27 mouse cellular contexts compared by ENCODE assay signal in the genomic region with DNA sequence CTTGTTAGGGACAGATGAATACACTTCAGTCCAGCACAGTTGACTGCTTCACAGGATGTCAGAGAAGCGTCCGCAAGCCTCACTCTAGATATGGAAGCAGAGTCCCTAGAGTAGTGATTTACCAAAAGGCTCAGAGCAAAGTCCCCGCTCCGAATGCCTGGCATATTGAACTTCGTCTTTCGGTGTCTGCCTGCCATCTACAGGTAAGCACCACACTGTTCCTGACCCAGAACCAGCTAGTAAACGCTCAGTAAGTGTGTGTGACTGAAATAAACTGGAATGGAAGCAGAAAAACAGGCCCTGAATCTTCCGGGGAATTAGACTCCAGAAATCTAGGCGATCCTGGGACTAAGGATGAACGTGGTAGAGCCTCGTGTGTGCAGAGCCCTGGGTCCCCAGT. TPM values are rescaled to one million over a fixed set of nuclear protein-coding genes. Genes with fewer than 3 reads are reported as not detected.
DNase-seq lines count a peak whose midpoint lies in the region; ATAC-seq and TF ChIP-seq lines count a peak whose summit lies in the region.
"Had no signal": no experiment of that assay in that cellular context is flagged by ENCODE, and none has a peak within 500 bp of the region (broad histone marks: within the 10 kb centered on the region; RNA-seq: fewer than 3 reads in every experiment).

No protein-coding gene starts in this region.

- no peak for DNase-seq in forebrain, postnatal 0 days
- DNase-seq in forebrain, embryonic 11.5 days (ENCODE audit: low spot score) = no peak
- no peak for DNase-seq in layer of hippocampus, adult 2 months (ENCODE audit: low spot score in 2 of 2)
- no peak for DNase-seq in layer of hippocampus, postnatal 25 days (ENCODE audit: extremely low spot score in 1 of 2, low spot score in 1 of 2)
- DNase-seq in midbrain, postnatal 0 days (ENCODE audit: low spot score) = no peak
- DNase-seq in midbrain, embryonic 11.5 days (ENCODE audit: low spot score, missing footprints) = no peak
- no peak for DNase-seq in spleen, postnatal 36 days (ENCODE audit: low spot score in 2 of 2)
- DNase-seq: adrenal gland, adult 2 months; adrenal gland, postnatal 36 days; B cell, adult 2 months; cerebellum, adult 8-10 months; cerebellum, postnatal 25 days; gastrocnemius, postnatal 14 days; heart, postnatal 14 days; kidney, adult 18-20 months; kidney, postnatal 4 days; lung, postnatal 36 days; right cerebral cortex, postnatal 4 days; thymus, postnatal 4 days had no signal

- H3K9ac ChIP-seq in forebrain, postnatal 0 days = no peak overlapping the region
- no peak overlapping the region for H3K9ac ChIP-seq in forebrain, embryonic 11.5 days (ENCODE audit: low read length)
- H3K9ac ChIP-seq in midbrain, postnatal 0 days (replicated peaks; ENCODE audit: low read length, poor library complexity, severe bottlenecking) = no peak overlapping the region
- H3K9ac ChIP-seq in midbrain, embryonic 11.5 days (ENCODE audit: low read length) = no peak overlapping the region
- H3K9ac ChIP-seq: embryonic facial prominence, embryonic 13.5 days; hindbrain, embryonic 14.5 days; limb, embryonic 12.5 days; midbrain, embryonic 15.5 days; neural tube, embryonic 13.5 days had no signal

- H3K9me3 ChIP-seq in forebrain, postnatal 0 days (ENCODE audit: low read length) = no peaks in the 10 kb centered on the region
- H3K9me3 ChIP-seq in forebrain, embryonic 11.5 days (ENCODE audit: control insufficient read depth, low read length) = no peaks in the 10 kb centered on the region
- no peaks in the 10 kb centered on the region for H3K9me3 ChIP-seq in midbrain, postnatal 0 days (ENCODE audit: low read length)
- no peaks in the 10 kb centered on the region for H3K9me3 ChIP-seq in midbrain, embryonic 11.5 days (ENCODE audit: control insufficient read depth, low read length)
- H3K9me3 ChIP-seq: embryonic facial prominence, embryonic 13.5 days; midbrain, embryonic 15.5 days; neural tube, embryonic 13.5 days had no signal

- TF ChIP-seq CTCF in forebrain, postnatal 0 days (IDR thresholded peaks at IDR 0.05; ENCODE audit: low read depth) = peak; percentile 23
- peak; percentile 51 for TF ChIP-seq CTCF in layer of hippocampus, adult 2 months (conservative IDR thresholded peaks at IDR 0.05)
- TF ChIP-seq CTCF in midbrain, postnatal 0 days (IDR thresholded peaks at IDR 0.05) = peak; percentile 50

- 0 out of 2 replicates have a peak, but pooled peaks cover 2% of the 10 kb centered on the region for H3K4me1 ChIP-seq in forebrain, postnatal 0 days (ENCODE audit: insufficient read depth)
- peaks cover 4% of the 10 kb centered on the region; the same call in 1 of the 2 replicates for H3K4me1 ChIP-seq in forebrain, embryonic 11.5 days (replicated peaks; ENCODE audit: control insufficient read depth, insufficient read depth, low read length)
- H3K4me1 ChIP-seq in midbrain, postnatal 0 days (ENCODE audit: insufficient read depth, low read length) = no peaks in the 10 kb centered on the region
- H3K4me1 ChIP-seq in midbrain, embryonic 11.5 days (ENCODE audit: control insufficient read depth, insufficient read depth, low read length) = peaks cover 8% of the 10 kb centered on the region; the same call in 1 of the 2 replicates
- H3K4me1 ChIP-seq: limb, embryonic 12.5 days had no signal

- no peak overlapping the region for H3K27ac ChIP-seq in forebrain, postnatal 0 days (ENCODE audit: low read depth, low read length)
- no peak overlapping the region for H3K27ac ChIP-seq in forebrain, embryonic 11.5 days (ENCODE audit: low read depth, low read length)
- no peak overlapping the region for H3K27ac ChIP-seq in layer of hippocampus, adult 2 months
- H3K27ac ChIP-seq in midbrain, postnatal 0 days (ENCODE audit: low read depth, low read length) = no peak overlapping the region
- no peak overlapping the region for H3K27ac ChIP-seq in midbrain, embryonic 11.5 days (ENCODE audit: low read depth, low read length)
- H3K27ac ChIP-seq: embryonic facial prominence, embryonic 13.5 days; hindbrain, embryonic 14.5 days; limb, embryonic 12.5 days; midbrain, embryonic 15.5 days had no signal

- no peak overlapping the region for H3K4me2 ChIP-seq in forebrain, postnatal 0 days (ENCODE audit: low read depth)
- H3K4me2 ChIP-seq in forebrain, embryonic 11.5 days (ENCODE audit: low read depth, low read length, severe bottlenecking) = no peak overlapping the region
- no peak overlapping the region for H3K4me2 ChIP-seq in midbrain, postnatal 0 days (ENCODE audit: low read depth, low read length, poor library complexity, severe bottlenecking)
- no peak overlapping the region for H3K4me2 ChIP-seq in midbrain, embryonic 11.5 days
- H3K4me2 ChIP-seq: embryonic facial prominence, embryonic 13.5 days; hindbrain, embryonic 14.5 days; limb, embryonic 12.5 days; midbrain, embryonic 15.5 days; neural tube, embryonic 13.5 days had no signal

- WGBS in forebrain, postnatal 0 days = 70% methylated on average over 11 of the region's 11 CpGs
- WGBS in forebrain, embryonic 11.5 days = 69% methylated on average over 11 of the region's 11 CpGs
- 71% methylated on average over 11 of the region's 11 CpGs for WGBS in midbrain, postnatal 0 days
- 63% methylated on average over 11 of the region's 11 CpGs for WGBS in midbrain, embryonic 11.5 days

- no peak for ATAC-seq in forebrain, postnatal 0 days
- no peak for ATAC-seq in forebrain, embryonic 11.5 days (replicated peaks; ENCODE audit: low FRiP score)
- no peak for ATAC-seq in midbrain, postnatal 0 days (ENCODE audit: low FRiP score)
- no peak for ATAC-seq in midbrain, embryonic 11.5 days (ENCODE audit: low FRiP score)
- ATAC-seq: activated CD4-positive, CD25-positive, alpha-beta regulatory T cell, adult 4 months; midbrain, embryonic 15.5 days had no signal

- H3K27me3 ChIP-seq in forebrain, postnatal 0 days (ENCODE audit: insufficient read depth, low read length) = no peaks in the 10 kb centered on the region
- peaks cover 2% of the 10 kb centered on the region; the same call in 1 of the 2 replicates for H3K27me3 ChIP-seq in forebrain, embryonic 11.5 days (ENCODE audit: control insufficient read depth, insufficient read depth, low read length)
- H3K27me3 ChIP-seq in midbrain, postnatal 0 days (ENCODE audit: insufficient read depth, low read length) = no peaks in the 10 kb centered on the region
- no peaks in the 10 kb centered on the region; the same call in 1 of the 2 replicates for H3K27me3 ChIP-seq in midbrain, embryonic 11.5 days (ENCODE audit: control insufficient read depth, insufficient read depth, low read length)
- H3K27me3 ChIP-seq: midbrain, embryonic 15.5 days; neural tube, embryonic 13.5 days had no signal

- H3K4me3 ChIP-seq in forebrain, postnatal 0 days (ENCODE audit: low read depth, low read length) = no peak overlapping the region
- H3K4me3 ChIP-seq in forebrain, embryonic 11.5 days (ENCODE audit: low read depth, low read length) = no peak overlapping the region
- H3K4me3 ChIP-seq in layer of hippocampus, adult 2 months = no peak overlapping the region
- no peak overlapping the region for H3K4me3 ChIP-seq in midbrain, postnatal 0 days (ENCODE audit: low read depth, low read length)
- H3K4me3 ChIP-seq in midbrain, embryonic 11.5 days (ENCODE audit: low read depth, low read length) = no peak overlapping the region
- H3K4me3 ChIP-seq: embryonic facial prominence, embryonic 13.5 days; limb, embryonic 12.5 days; midbrain, embryonic 15.5 days; myocyte; neural tube, embryonic 13.5 days had no signal

- no peaks in the 10 kb centered on the region for H3K36me3 ChIP-seq in forebrain, postnatal 0 days (ENCODE audit: insufficient read depth)
- H3K36me3 ChIP-seq in forebrain, embryonic 11.5 days (ENCODE audit: control insufficient read depth, insufficient read depth, low read length) = no peaks in the 10 kb centered on the region
- no peaks in the 10 kb centered on the region for H3K36me3 ChIP-seq in midbrain, postnatal 0 days (ENCODE audit: insufficient read depth, low read length)
- no peaks in the 10 kb centered on the region for H3K36me3 ChIP-seq in midbrain, embryonic 11.5 days (ENCODE audit: control insufficient read depth, insufficient read depth, low read length)
- H3K36me3 ChIP-seq: embryonic facial prominence, embryonic 13.5 days; limb, embryonic 12.5 days; midbrain, embryonic 15.5 days; neural tube, embryonic 13.5 days had no signal

RNA-seq across cellular contexts. Expression of a gene that starts 8.4 kb away (rescaled TPM):
- total RNA-seq in forebrain, postnatal 0 days (2014; rRNA removed) = 37.2 and 61.8 TPM in 2 replicates
- polyA plus RNA-seq in forebrain, postnatal 0 days (2015; fragmentation: Nextera tagmentation; extraction: Ambion mirVana) = 8.7 and 13.4 TPM in 2 replicates
- 4.6 and 5.6 TPM in 2 replicates for polyA plus RNA-seq in forebrain, embryonic 11.5 days (2014; fragmentation: Nextera tagmentation; extraction: Ambion mirVana)
- total RNA-seq in layer of hippocampus, adult 2 months (2021) = 100 to 1,000 TPM; 232 to 244 TPM
- 100 to 1,000 TPM; 180 to 224 TPM for total RNA-seq in layer of hippocampus, postnatal 25 days (2021)
- 72.3 and 74.2 TPM in 2 replicates for total RNA-seq in midbrain, postnatal 0 days (2014; rRNA removed)
- polyA plus RNA-seq in midbrain, postnatal 0 days (2015; fragmentation: Nextera tagmentation; extraction: Ambion mirVana) = 15.4 and 17.0 TPM in 2 replicates
- 8.8 and 10.2 TPM in 2 replicates for polyA plus RNA-seq in midbrain, embryonic 11.5 days (2014; fragmentation: Nextera tagmentation; extraction: Ambion mirVana)
- polyA plus RNA-seq: heart, embryonic 14.5 days had no signal

RNA-seq across cellular contexts. Expression of a gene that starts 49.9 kb away (rescaled TPM):
- total RNA-seq in forebrain, postnatal 0 days (2014; rRNA removed) = 3.9 and 6.0 TPM in 2 replicates
- polyA plus RNA-seq in forebrain, postnatal 0 days (2015; fragmentation: Nextera tagmentation; extraction: Ambion mirVana) = 3.1 and 3.2 TPM in 2 replicates
- 44.1 and 48.4 TPM in 2 replicates for polyA plus RNA-seq in forebrain, embryonic 11.5 days (2014; fragmentation: Nextera tagmentation; extraction: Ambion mirVana)
- total RNA-seq in layer of hippocampus, adult 2 months (2021) = 1 to 10 TPM; 2.2 to 2.5 TPM
- total RNA-seq in layer of hippocampus, postnatal 25 days (2021) = 1 to 10 TPM; 2.4 to 2.5 TPM
- total RNA-seq in midbrain, postnatal 0 days (2014; rRNA removed) = 4.5 and 5.7 TPM in 2 replicates
- 2.5 and 2.9 TPM in 2 replicates for polyA plus RNA-seq in midbrain, postnatal 0 days (2015; fragmentation: Nextera tagmentation; extraction: Ambion mirVana)
- polyA plus RNA-seq in midbrain, embryonic 11.5 days (2014; fragmentation: Nextera tagmentation; extraction: Ambion mirVana) = 36.6 and 38.8 TPM in 2 replicates
